Mouse (Mus musculus) kidney, embryonic 14.5 days (tissue): ENCODE data around the gene Tspan5. TPM values are rescaled to one million over a fixed set of nuclear protein-coding genes. Genes with fewer than 3 reads are reported as not detected.

ENCODE experiments used
- ATAC-seq: fragments of 200-750 bp; cut with Nextera tagmentation; 2 replicates; pipeline ENCODE4 v1.8.0; 2017; ENCODE audit warnings: moderate number of reproducible peaks, mild to moderate bottlenecking, moderate TSS enrichment, moderate library complexity; ENCODE audit not compliant: low FRiP score, low TSS enrichment
- H3K27ac ChIP-seq: fragments of 300-500 bp; sonication (generic); 2 replicates; pipeline ENCODE4 v1.5.1; 2014; ENCODE audit warnings: low read depth, mild to moderate bottlenecking, low read length, moderate library complexity, mixed read lengths
- H3K27me3 ChIP-seq: fragments of 300-500 bp; sonication (generic); 2 replicates; pipeline ENCODE4 v1.6.1; 2014; ENCODE audit warnings: mild to moderate bottlenecking, low read length; ENCODE audit not compliant: control insufficient read depth, insufficient read depth
- H3K36me3 ChIP-seq: fragments of 300-500 bp; sonication (generic); 2 replicates; pipeline ENCODE4 v1.6.1; 2014; ENCODE audit warnings: low read length, mixed read lengths; ENCODE audit not compliant: control insufficient read depth, insufficient read depth
- H3K4me1 ChIP-seq: fragments of 300-500 bp; sonication (generic); 2 replicates; pipeline ENCODE4 v1.6.1; 2014; ENCODE audit warnings: low read length, mixed read lengths; ENCODE audit not compliant: control insufficient read depth, insufficient read depth
- H3K4me2 ChIP-seq: fragments of 300-500 bp; sonication (generic); replicated peaks from 2 replicates; pipeline ENCODE4 v1.6.1; 2014; ENCODE audit warnings: low read depth, mild to moderate bottlenecking, low read length
- H3K4me3 ChIP-seq: fragments of 300-500 bp; sonication (generic); 2 replicates; pipeline ENCODE4 v1.5.1; 2014; ENCODE audit warnings: mild to moderate bottlenecking, low read length
- H3K9ac ChIP-seq: fragments of 300-500 bp; sonication (generic); 2 replicates; pipeline ENCODE4 v1.6.1; 2014; ENCODE audit warnings: low read depth, mild to moderate bottlenecking, low read length, moderate library complexity
- H3K9me3 ChIP-seq: fragments of 300-500 bp; sonication (generic); 2 replicates; pipeline ENCODE4 v1.6.1; 2016; ENCODE audit warnings: low read length; ENCODE audit not compliant: control insufficient read depth
- WGBS: fragments of 180-500 bp; shearing (Covaris S2); extraction: QIAGEN DNeasy Blood & Tissue Kit; methylation state at CpG from one replicate; pipeline ENCODE4 v1.1.7; 2014; 5-methylcytosine and 5-hydroxymethylcytosine counted together
- polyA plus RNA-seq: library from polyadenylated mRNA; unstranded; fragments of >200 nt; fragmentation: Nextera tagmentation; extraction: Ambion mirVana; gene quantifications from 2 replicates; pipeline ENCODE4 v1.2.1, GENCODE M21; 2014

Gene Tspan5
- polyA plus RNA-seq, 1 experiment from 2014 or later, result 28.8 TPM

- ATAC-seq, result no peak
- Histone ChIP-seq H3K9ac (no peak overlapping the region), H3K4me2 (no peak overlapping the region), H3K9me3 (no peaks in the 10 kb centered on the region), H3K4me1 (no peaks in the 10 kb centered on the region), H3K4me3 (no peak overlapping the region), H3K36me3 (no peaks in the 10 kb centered on the region), H3K27me3 (no peaks in the 10 kb centered on the region), H3K27ac (no peak overlapping the region)
- WGBS, result 65% methylated on average over 2 of the region's 2 CpGs
These were observed 27.2 kb upstream of the Tspan5 start for GRCm38 (mm10) chr3:138714788-138715187.

DNA sequence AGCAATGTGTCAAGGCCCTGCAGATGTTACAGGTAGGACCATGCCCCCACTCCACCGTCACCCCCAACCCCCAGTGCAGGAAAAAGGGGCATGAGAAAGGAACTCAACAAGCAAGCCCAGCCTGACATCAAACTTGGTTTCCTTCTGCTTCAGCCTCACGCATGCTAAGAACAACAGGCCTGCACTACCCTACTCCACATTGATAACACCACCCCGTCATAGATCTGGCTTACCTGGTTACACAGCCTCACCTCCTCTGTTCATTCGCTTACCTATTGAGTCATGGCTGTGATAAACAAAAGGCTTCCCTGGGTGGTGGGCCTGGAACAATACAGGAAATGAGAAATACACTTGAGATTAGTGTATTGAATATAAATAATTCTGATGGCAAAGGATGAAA lies 26.8 kb upstream of the Tspan5 start:
- H3K27me3 ChIP-seq, result no peaks in the 10 kb centered on the region
- H3K9me3 ChIP-seq, result no peaks in the 10 kb centered on the region
- H3K27ac ChIP-seq, result no peak overlapping the region
- no peak overlapping the region for H3K4me2 ChIP-seq
- no peaks in the 10 kb centered on the region for H3K4me1 ChIP-seq
- no peak for ATAC-seq
- WGBS, result 77% methylated on average over 4 of the region's 4 CpGs
- H3K9ac ChIP-seq, result no peak overlapping the region
- no peaks in the 10 kb centered on the region for H3K36me3 ChIP-seq
- H3K4me3 ChIP-seq, result no peak overlapping the region

DNA sequence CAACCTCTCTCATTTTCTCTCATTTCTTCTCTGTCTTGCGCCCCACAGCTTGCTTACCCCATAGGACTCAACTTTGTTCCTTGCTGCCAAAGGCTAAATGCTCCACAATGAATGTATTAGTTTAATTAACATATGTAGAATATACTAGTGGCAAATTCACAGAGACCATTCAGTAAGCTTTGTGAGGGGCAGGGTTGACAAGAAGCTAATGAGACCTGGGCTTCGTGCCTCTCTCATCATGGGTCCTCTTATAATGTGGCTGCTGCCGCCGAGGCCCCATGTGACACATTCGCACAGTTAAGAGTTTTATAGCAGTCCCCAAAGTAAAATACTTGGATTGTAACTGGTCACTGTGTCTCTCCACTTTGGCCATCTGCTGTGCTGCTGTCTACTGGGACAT lies 25.0 kb upstream of the Tspan5 start:
- no peak overlapping the region for H3K4me3 ChIP-seq

DNA sequence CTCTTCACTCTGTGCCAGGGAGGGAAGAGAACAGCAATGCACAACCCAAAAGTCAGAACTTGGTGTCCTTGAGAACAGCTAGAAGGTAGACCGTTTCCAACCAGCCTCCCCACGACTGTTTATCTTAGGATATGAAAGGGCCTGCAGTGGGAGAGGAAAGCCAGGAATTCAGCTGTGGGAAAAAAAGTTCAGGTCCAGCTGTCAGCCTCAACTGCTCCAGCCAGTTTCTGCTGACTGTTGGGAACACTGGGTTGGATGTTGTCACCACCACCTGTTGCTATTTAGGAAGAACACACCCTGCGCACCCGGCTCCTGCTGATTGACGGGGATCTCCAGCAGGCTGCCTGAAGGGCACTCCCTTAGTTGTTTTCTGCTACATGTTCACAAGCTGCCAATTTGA lies 19.8 kb upstream of the Tspan5 start:
- 71% methylated on average over 5 of the region's 5 CpGs for WGBS
- no peak overlapping the region for H3K27ac ChIP-seq
- no peak overlapping the region for H3K9ac ChIP-seq
- H3K4me3 ChIP-seq, result no peak overlapping the region
- no peaks in the 10 kb centered on the region for H3K9me3 ChIP-seq
- H3K4me2 ChIP-seq, result no peak overlapping the region
- no peaks in the 10 kb centered on the region for H3K27me3 ChIP-seq
- no peaks in the 10 kb centered on the region for H3K36me3 ChIP-seq
- no peak for ATAC-seq
- no peaks in the 10 kb centered on the region for H3K4me1 ChIP-seq

More for the DNA sequence above, 25.0 kb upstream of the Tspan5 start:
- Histone ChIP-seq H3K27ac (no peak overlapping the region), H3K9me3 (no peaks in the 10 kb centered on the region), H3K36me3 (no peaks in the 10 kb centered on the region), H3K9ac (no peak overlapping the region), H3K4me1 (no peaks in the 10 kb centered on the region), H3K4me2 (no peak overlapping the region), H3K27me3 (no peaks in the 10 kb centered on the region)
- ATAC-seq, result no peak
- WGBS, result 91% methylated on average over 5 of the region's 5 CpGs

- Histone ChIP-seq H3K4me1 (no peaks in the 10 kb centered on the region), H3K9ac (no peak overlapping the region), H3K36me3 (no peaks in the 10 kb centered on the region), H3K27me3 (no peaks in the 10 kb centered on the region), H3K27ac (no peak overlapping the region), H3K4me2 (no peak overlapping the region), H3K9me3 (no peaks in the 10 kb centered on the region), H3K4me3 (no peak overlapping the region)
- WGBS, result 89% methylated on average over 8 of the region's 8 CpGs
- no peak for ATAC-seq
These were observed 14.4 kb upstream of the Tspan5 start for GRCm38 (mm10) chr3:138727571-138727970.

GRCm38 (mm10) chr3:138728840-138729239 lies 13.2 kb upstream of the Tspan5 start:
- 72% methylated on average over 3 of the region's 3 CpGs for WGBS
- Histone ChIP-seq H3K27me3 (no peaks in the 10 kb centered on the region), H3K9ac (no peak overlapping the region), H3K27ac (no peak overlapping the region), H3K4me3 (no peak overlapping the region), H3K36me3 (no peaks in the 10 kb centered on the region), H3K9me3 (no peaks in the 10 kb centered on the region), H3K4me2 (no peak overlapping the region), H3K4me1 (no peaks in the 10 kb centered on the region)
- ATAC-seq, result no peak

DNA sequence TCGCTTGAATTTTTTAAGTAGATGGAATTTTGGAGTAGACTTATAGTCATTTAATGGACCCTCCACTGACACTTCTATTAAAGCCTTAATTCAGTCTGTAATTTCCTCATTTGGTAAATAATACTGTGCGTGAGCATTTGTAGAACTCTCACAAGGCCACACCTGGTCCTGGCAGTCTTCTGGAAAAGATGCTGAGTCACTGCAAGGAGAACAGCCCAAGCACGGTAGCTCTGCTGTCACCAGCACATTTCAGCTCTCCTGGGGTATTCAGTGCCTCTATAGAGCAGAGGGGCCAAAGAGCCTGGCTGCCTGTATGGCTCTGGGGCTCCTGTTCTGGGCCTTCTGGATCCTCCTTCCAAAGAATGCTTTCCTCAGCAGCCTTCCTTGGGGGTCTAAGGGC lies 11.2 kb upstream of the Tspan5 start:
- no peaks in the 10 kb centered on the region for H3K9me3 ChIP-seq
- WGBS, result 68% methylated on average over 3 of the region's 3 CpGs
- ATAC-seq, result no peak
- H3K4me1 ChIP-seq, result no peaks in the 10 kb centered on the region
- H3K4me3 ChIP-seq, result no peak overlapping the region
- no peak overlapping the region for H3K9ac ChIP-seq
- H3K27ac ChIP-seq, result no peak overlapping the region
- H3K4me2 ChIP-seq, result no peak overlapping the region
- H3K36me3 ChIP-seq, result no peaks in the 10 kb centered on the region
- H3K27me3 ChIP-seq, result no peaks in the 10 kb centered on the region

DNA sequence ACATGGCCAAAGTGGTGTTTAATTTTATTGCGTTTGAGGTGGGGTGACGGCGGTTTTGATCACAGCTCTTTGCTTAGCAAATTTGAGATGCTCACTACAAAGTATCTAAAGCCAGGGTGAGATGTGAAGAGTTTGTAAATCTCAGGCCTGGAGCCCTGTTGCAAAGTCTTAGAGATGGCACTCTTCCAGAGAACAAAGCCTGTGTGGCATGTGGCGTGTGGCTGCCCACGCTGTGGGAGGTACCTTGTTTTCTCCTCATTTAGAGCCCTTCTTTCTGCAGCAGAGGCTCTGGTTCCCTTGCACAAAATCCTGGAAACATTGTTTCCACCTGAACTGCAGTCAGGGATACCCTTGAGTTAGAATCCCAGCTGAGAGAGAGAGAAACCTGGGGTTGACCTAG lies 6.2 kb upstream of the Tspan5 start:
- 89% methylated on average over 5 of the region's 5 CpGs for WGBS
- no peak overlapping the region for H3K4me2 ChIP-seq
- 0 out of 2 replicates have a peak, but pooled peaks cover 4% of the 10 kb centered on the region for H3K27me3 ChIP-seq
- no peak overlapping the region for H3K9ac ChIP-seq
- no peaks in the 10 kb centered on the region for H3K9me3 ChIP-seq
- H3K4me1 ChIP-seq, result no peaks in the 10 kb centered on the region
- no peak for ATAC-seq
- H3K4me3 ChIP-seq, result no peak overlapping the region
- H3K36me3 ChIP-seq, result no peaks in the 10 kb centered on the region
- no peak overlapping the region for H3K27ac ChIP-seq

DNA sequence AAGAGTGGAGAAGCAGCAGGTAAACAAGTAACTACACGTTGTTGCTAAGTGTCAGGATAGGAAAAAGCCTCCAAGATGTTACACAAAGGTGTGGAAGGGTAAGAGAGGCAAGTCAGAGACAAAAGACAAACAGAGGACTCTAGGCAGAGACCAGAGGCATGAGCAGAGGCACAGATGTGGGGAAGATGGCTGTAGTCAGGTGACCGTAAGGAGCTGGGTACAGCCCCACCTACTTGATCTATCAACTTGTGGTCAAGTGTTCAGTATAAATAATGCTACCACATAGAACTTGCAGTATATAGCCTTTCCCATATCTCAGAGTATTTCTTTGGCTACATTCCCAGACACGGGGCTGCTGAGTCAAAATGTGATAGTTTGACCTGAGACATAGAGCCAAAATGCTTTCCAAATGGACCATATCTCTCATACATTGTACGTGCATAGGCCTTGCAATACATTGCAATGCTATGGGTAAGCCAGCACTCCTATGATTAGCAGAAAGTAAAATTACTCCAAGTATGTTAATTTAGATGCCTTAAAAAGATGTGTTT lies 2.8 kb upstream of the Tspan5 start:
- Histone ChIP-seq H3K9me3 (no peaks in the 10 kb centered on the region), H3K27ac (no peak overlapping the region), H3K4me3 (no peak overlapping the region), H3K9ac (no peak overlapping the region), H3K4me2 (no peak overlapping the region), H3K4me1 (peaks cover 7% of the 10 kb centered on the region; the same call in 1 of the 2 replicates), H3K36me3 (no peaks in the 10 kb centered on the region), H3K27me3 (peaks cover 9% of the 10 kb centered on the region; the same call in 1 of the 2 replicates)
- ATAC-seq, result no peak
- WGBS, result 69% methylated on average over 4 of the region's 4 CpGs
